Mouse (Mus musculus): Measurements from ENCODE around the gene Larp4b.
A peak's percentile ranks its signal among the peaks of the same experiment; 100 is the strongest.
"Not testable (repeated sequence)": the region's sequence is repeated elsewhere in the genome, so short reads cannot be mapped to it uniquely, and the experiment has no call there.

The Larp4b gene

GRCm38 (mm10) chr13:9093316-9094155 lies at the start of gene Larp4b:
Gene Larp4b, plus strand, starts transcription at chr13:9093881.
- peak; percentile 98 for DNase-seq

- no peak for DNase-seq
Observed at GRCm38 (mm10) chr13:9044731-9045130, 49.0 kb upstream of the Larp4b start.

DNA sequence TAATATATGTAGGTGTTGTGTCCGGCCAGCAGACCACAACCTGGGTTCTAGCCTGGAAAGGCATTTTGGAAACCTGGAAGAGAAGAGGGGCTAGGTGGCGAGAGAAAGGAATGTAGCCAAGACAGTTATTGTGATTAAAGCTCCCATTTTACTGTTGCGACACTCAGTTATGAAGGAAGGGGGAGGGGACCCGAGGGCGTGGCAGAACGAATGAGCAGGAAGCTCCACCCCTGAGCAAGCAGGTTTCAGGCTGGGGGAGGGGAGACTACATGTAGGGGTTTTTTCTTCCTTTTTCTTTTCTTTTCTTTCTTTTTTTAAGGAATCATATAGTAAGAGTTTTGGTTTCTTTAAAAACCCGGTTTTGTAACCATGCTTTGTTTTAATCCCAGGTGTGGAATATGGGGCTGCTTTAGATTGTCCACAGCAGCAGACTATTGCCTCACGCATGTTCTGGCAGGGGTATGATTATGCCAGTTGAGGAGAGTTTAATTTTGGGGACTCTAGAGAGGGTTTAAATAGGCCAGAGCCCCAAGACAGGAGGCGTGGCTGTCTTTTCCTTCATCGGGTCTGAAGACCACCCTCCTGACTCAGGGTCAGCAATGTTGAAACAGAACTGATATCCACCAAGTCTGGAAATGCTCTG lies 41.5 kb upstream of the Larp4b start:
- DNase-seq, result not testable (repeated sequence)

DNA sequence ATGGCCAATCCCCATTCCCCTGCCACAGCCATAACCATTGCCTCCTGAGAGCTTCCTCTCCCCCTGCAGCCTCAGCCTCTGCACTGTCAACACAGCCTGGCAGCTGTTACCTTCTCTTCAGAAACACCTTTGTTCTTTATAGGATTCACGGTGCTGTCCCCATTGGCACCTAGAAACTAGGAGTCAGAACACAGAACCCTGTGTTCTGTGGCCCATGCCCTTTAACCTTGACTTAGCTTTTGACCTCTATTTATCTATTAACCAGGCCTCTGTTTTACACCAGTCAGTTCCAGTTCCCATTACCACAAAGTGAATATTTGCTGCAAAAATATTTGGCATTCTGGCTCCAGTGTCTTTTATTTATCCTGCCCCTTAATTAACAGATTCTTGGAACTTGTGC lies 36.4 kb upstream of the Larp4b start:
- DNase-seq, result no peak

GRCm38 (mm10) chr13:9058706-9059105 lies 35.0 kb upstream of the Larp4b start:
- no peak for DNase-seq

GRCm38 (mm10) chr13:9061394-9061793 lies 32.3 kb upstream of the Larp4b start:
- no peak for DNase-seq

- no peak for DNase-seq
Observed at GRCm38 (mm10) chr13:9064196-9064595, 29.5 kb upstream of the Larp4b start.

GRCm38 (mm10) chr13:9066107-9066506 lies 27.6 kb upstream of the Larp4b start:
- peak; percentile 66 for DNase-seq

- DNase-seq, result no peak
Observed at GRCm38 (mm10) chr13:9071008-9071407, 22.7 kb upstream of the Larp4b start.

DNA sequence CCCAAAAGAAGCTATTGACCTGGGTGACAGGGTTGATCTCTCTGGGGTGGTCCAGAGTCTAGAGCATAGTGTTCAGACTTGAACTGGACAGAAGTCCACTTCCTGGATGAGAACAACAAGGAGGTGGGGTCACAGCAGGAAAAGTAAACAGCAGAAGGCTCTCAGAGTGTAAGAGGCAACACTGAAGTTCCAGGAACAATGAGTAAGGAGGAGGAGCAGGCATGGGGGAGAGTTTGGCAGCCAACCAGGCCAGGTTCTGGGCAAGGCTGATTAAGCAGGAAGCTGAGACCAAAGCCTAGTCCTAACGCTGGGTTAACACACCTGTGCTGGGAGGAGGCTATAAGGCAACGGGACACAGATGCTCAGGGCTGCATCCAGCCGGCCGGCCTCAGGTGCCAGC lies 19.9 kb upstream of the Larp4b start:
- DNase-seq, result no peak

- DNase-seq, result no peak
Observed at GRCm38 (mm10) chr13:9075825-9076592, 17.7 kb upstream of the Larp4b start.

- DNase-seq, result no peak
Observed at GRCm38 (mm10) chr13:9082128-9082883, 11.4 kb upstream of the Larp4b start.

DNA sequence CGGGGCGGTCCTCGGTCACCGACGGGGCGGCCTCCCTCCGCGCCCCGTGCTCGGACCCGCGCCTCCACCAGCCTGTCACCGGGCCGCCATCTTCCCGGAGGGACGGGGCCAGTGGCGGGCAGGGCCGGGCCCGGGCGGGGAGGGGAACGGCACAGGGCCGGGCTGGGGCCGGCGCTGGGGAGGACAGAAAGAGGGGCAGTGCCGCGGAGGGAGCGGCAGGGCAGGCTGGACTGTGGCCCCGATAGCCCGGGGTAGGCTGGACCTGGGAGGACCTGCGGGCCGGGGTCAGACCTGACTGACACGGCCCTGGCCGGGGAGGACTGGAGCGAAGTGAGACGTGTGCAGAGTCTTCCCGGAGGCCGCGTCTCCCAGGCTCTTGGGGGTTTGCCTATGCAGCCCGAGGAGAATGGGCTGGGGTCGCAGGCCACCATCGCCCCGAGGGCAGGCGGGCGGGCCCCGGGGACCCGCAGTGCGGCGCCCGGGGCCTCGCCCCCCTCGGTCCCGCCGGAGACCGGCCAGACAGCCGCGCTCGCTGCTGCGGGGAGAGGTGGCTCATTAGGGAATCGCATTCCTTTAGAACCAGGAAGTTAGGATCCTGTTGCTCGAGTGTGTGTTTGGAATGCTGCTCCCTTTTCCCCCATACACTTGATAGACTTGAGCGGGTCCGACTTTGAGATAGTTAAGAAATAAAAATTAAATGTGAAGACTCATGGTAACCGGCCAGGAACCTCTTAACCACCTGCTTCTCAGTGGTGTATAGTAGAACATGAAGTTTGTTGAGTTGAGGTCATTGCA lies 702 bp downstream of the Larp4b start:
- DNase-seq, result peak; percentile 8

DNA sequence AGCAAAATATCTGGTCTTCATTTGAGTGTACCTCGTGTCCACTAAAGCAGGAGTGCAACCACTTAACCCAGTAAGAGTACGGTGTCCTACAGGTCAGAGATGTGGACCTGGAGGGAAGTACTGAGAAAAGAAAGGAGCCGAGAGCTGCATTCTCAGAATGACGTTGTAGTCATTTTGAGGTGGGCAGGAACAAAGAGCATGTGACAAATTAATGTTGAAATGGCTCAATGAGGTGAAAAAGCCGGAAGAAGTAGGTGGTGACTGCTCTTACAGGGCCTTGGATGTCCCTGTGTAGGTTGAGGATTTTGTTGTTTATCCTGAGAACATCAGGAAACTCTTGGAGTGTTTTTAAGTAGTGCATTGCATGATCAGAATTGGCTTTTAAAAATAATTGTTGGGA lies 5.6 kb downstream of the Larp4b start:
- no peak for DNase-seq

DNA sequence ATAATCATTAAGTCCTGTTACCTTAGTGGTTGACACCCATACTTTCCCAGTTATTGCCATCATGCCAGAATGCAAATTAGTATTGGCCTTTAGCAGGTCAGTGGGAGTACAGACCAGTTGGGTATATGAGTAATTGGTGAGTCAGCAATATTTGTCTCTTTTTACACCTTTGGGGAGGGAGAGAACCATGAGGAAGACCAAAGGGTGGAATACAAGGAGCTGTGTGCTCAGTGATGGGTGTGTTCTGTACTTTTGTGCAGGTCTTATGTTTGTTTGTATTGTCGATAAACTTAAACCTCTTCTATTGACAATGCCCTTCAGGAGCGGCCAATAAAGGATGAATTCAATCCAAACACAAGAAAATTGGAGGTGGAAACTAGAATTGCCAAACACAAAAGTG lies 6.8 kb downstream of the Larp4b start:
- no peak for DNase-seq

DNA sequence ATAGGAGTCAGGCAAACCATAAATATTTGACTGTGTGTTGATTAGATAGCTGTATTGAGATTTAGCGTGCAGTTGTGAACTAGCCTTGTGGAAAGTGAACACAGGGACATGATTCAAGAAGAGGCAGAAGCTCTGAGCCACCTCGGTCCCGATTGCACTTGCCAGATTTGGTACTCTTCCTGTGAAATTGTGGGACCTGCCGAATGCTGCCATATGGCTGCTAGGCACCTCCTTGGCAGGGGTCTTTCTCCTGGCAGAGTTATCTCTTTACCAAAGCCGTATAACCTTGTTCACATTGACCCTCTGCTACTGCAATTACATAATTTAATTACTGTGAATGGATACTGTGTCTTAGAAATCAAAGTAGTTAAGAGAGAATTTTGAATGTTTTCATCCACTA lies 12.6 kb downstream of the Larp4b start:
- DNase-seq, result no peak

DNA sequence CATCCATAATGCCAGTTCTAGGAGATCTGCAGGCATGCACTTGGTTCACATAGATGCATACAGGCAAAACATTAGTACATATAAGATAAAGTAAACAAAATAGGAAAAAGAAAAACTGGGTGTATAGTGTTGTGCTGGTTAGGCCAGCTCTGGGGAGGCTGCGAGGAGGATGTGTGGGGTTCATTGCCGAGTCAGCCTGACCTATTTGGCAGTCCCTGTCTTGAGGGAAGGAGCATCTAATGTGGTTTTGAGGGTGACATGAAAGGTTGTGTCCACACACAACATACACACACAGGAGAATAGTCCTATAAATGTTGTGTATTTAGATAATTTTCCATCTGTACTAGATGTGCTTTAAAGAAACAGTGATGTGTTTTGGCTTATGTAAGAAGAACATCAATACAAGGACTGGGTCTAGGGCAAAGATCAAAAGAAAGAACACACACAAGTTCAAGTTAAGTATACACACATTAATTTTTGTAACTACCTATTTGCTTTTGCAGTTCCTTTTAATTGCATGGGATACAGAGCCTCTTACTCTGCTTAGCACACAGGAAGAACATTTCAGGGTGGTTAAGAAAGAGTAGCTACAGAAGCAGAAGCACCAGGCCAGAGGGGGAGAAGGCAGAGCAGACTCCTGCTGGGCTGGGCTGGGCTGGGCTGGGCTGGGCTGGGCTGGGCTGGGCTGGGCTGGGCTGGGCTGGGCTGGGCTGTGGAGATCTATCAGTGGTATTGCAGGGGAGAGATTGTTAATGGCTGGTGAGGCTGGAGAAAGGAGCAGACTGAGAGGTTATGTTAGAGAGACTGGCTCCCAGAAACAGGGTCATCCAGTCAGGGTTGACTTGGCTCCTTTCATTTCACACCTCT lies 13.5 kb downstream of the Larp4b start:
- no peak for DNase-seq

- DNase-seq, result no peak
Observed at GRCm38 (mm10) chr13:9113735-9114134, 20.1 kb downstream of the Larp4b start.

DNA sequence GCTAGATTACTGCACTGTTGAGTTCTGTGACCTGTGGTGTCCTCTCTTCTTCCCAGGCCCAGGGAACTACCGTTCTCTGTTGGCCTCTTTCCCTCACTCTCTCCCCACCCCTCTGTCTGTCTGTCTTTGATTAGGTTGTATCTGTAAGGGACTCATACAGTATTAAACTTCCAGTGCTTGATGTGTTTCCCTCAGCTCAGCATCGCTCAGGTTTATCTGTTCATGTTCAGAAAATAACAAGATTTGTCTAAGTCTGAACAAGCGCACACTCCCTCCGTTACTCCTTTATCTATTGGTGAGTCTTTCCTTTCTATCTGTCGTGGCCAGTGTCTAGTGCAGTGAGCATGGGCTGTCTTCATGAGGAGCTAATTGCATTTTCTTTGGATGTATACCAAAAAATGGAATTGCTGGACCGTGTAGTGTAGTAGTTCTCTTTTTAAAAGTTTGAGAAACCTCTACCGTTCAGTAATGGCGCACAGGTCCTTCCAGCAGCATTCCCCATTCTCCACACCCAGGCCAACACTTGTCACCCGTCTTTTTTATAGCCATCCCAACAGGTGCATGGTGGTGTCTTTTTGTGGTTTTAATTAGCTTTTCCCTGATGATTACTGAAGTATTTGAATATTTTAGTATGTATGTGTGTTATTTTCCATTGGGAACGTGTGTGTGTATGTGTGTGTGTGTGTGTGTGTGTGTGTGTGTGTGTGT lies 27.3 kb downstream of the Larp4b start:
- no peak for DNase-seq

- DNase-seq, result no peak
Observed at GRCm38 (mm10) chr13:9122045-9122444, 28.4 kb downstream of the Larp4b start.

Data from right cerebral cortex, adult 18-20 months (tissue).